Mouse (Mus musculus) erythroblast, embryonic 14.5 days (primary cell): ENCODE measurements around the gene Rps28.
"Not testable (repeated sequence)": the region's sequence is repeated elsewhere in the genome, so short reads cannot be mapped to it uniquely, and the experiment has no call there.

Experiments used
- GATA1 ChIP-seq: IDR thresholded peaks from 2 replicates; pipeline ENCODE4 v1.6.1; 2012; ENCODE audit warnings: low read length, inconsistent platforms, mixed read lengths
- TAL1 ChIP-seq: IDR thresholded peaks from 3 replicates; pipeline ENCODE4 v1.6.1; 2012; ENCODE audit warnings: low read length, inconsistent platforms, mixed read lengths

- not testable (repeated sequence) for TF ChIP-seq GATA1, TAL1
Observed at GRCm38 (mm10) chr17:33824997-33825330, 602 bp upstream of the Rps28 start.
